Mouse (Mus musculus) ES-E14 (cell line): ENCODE measurements around the gene Nlrp4c. TPM values are rescaled to one million over a fixed set of nuclear protein-coding genes. Genes with fewer than 3 reads are reported as not detected.

Experiments
- DNase-seq: peaks from one replicate; pipeline ENCODE4 v3.0.0-alpha.2; 2013; ENCODE audit warnings: low read depth, low spot score
- H3K27ac ChIP-seq: 2 replicates; pipeline ENCODE4 v1.5.1; 2012; ENCODE audit warnings: low read depth, mild to moderate bottlenecking, low read length, moderate library complexity, mixed read lengths; ENCODE audit not compliant: poor library complexity, insufficient read depth, severe bottlenecking
- H3K36me3 ChIP-seq: 2 replicates; pipeline ENCODE4 v1.6.1; 2012; ENCODE audit warnings: mild to moderate bottlenecking, low read length, moderate library complexity, mixed read lengths; ENCODE audit not compliant: control insufficient read depth, poor library complexity, insufficient read depth, severe bottlenecking
- H3K4me1 ChIP-seq, 2 experiments: fragments of 150-350 bp in 1 of 2; sonication (generic) in 1 of 2; 2 replicates each; pipeline ENCODE4 v1.6.1; 2012; ENCODE audit warnings: low read length in 2 of 2, mild to moderate bottlenecking in 1 of 2, mixed read lengths in 1 of 2; ENCODE audit not compliant: control insufficient read depth in 2 of 2, insufficient read depth in 2 of 2, poor library complexity in 1 of 2
- H3K4me3 ChIP-seq, 2 experiments: fragments of 150-350 bp in 1 of 2; sonication (generic) in 1 of 2; 2 replicates each; pipeline ENCODE4 v1.5.1; 2012; ENCODE audit warnings: low read length in 2 of 2, low read depth in 1 of 2, mild to moderate bottlenecking in 1 of 2, mixed read lengths in 1 of 2; ENCODE audit not compliant: insufficient read depth in 1 of 2, poor library complexity in 1 of 2, severe bottlenecking in 1 of 2
- H3K9ac ChIP-seq: 2 replicates; pipeline ENCODE4 v1.6.1; 2012; ENCODE audit warnings: low read depth, mild to moderate bottlenecking, low read length, mixed read lengths; ENCODE audit not compliant: poor library complexity, insufficient read depth, severe bottlenecking
- H3K9me3 ChIP-seq: fragments of 150-350 bp; sonication (generic); 2 replicates; pipeline ENCODE4 v1.6.1; 2012; ENCODE audit warnings: low read depth, mild to moderate bottlenecking, low read length; ENCODE audit not compliant: control insufficient read depth, insufficient read depth
- CHD2 ChIP-seq: IDR thresholded peaks from 2 replicates; pipeline ENCODE4 v1.6.1; 2014; ENCODE audit warnings: mild to moderate bottlenecking, low read depth, low read length, inconsistent platforms
- HCFC1 ChIP-seq: IDR thresholded peaks from 2 replicates; pipeline ENCODE4 v1.6.1; 2012; ENCODE audit warnings: low read length, inconsistent platforms, borderline replicate concordance; ENCODE audit not compliant: insufficient read depth
- MAFK ChIP-seq: IDR thresholded peaks from 2 replicates; pipeline ENCODE4 v1.6.1; 2014; ENCODE audit warnings: mild to moderate bottlenecking, low read depth, low read length, inconsistent platforms; ENCODE audit not compliant: insufficient read depth
- ZC3H11A ChIP-seq: IDR thresholded peaks from 2 replicates; pipeline ENCODE4 v1.6.1; 2012; ENCODE audit warnings: low read depth, mild to moderate bottlenecking, inconsistent platforms, low read length, borderline replicate concordance
- ZNF384 ChIP-seq: IDR thresholded peaks from 2 replicates; pipeline ENCODE4 v1.6.1; 2012; ENCODE audit warnings: low read depth, low read length, inconsistent platforms
- in situ Hi-C, 2 experiments: fragments of 600-800 bp; cut with MboI; formaldehyde crosslinking; loops; one replicate each; pipeline ENCODE4 v1.15.1; 2025; ENCODE audit warnings: low sequenced_read_pairs in 2 of 2, inconsistent platforms in 1 of 2; ENCODE audit not compliant: unreplicated experiment in 2 of 2
- total RNA-seq: library from RNA; depleted of rRNA; stranded (reverse); fragments of 300-350 nt; gene quantifications from 2 replicates; pipeline ENCODE4 v1.2.3, GENCODE M21; 2012

The Nlrp4c gene
- total RNA-seq, 1 experiment, result 5.5 TPM

- Histone ChIP-seq H3K27ac (no peak overlapping the region), H3K36me3 (no peaks in the 10 kb centered on the region), H3K9ac (no peak overlapping the region), H3K4me1 (no peaks in the 10 kb centered on the region), H3K9me3 (no peaks in the 10 kb centered on the region), H3K4me3 (no peak overlapping the region)
- in situ Hi-C loops, result loop anchor here in 1 of 2 experiments (10.0 kb wide), 1 partner anchor 68 kb away; the partner anchor contains the start of gene Galp
- peak; percentile 69 for DNase-seq
- TF ChIP-seq ZC3H11A (peak; percentile 62; the same call in 1 of the 2 replicates), ZNF384 (no peak), CHD2 (no peak)
Measured at GRCm38 (mm10) chr7:6126690-6127448, 81.9 kb downstream of the Nlrp4c start.

- DNase-seq, result no peak
- Histone ChIP-seq H3K36me3 (peaks cover 3% of the 10 kb centered on the region; the same call in 1 of the 2 replicates), H3K9me3 (no peaks in the 10 kb centered on the region), H3K4me1 (no peaks in the 10 kb centered on the region), H3K9ac (no peak overlapping the region), H3K4me3 (no peak overlapping the region), H3K27ac (no peak overlapping the region)
- in situ Hi-C loops, result no loop called here
- no peak for TF ChIP-seq CHD2
- no peak for TF ChIP-seq HCFC1
- TF ChIP-seq ZNF384, result no peak
- no peak for TF ChIP-seq MAFK
- no peak for TF ChIP-seq ZC3H11A
Measured at GRCm38 (mm10) chr7:6130346-6130745, 85.4 kb downstream of the Nlrp4c start.

GRCm38 (mm10) chr7:6132646-6133045, 87.7 kb downstream of the Nlrp4c start:
- H3K9ac ChIP-seq, result 0 out of 2 replicates have a peak overlapping the region, but pooled peaks have one; percentile 54
- peaks cover 3% of the 10 kb centered on the region; the same call in 1 of the 2 replicates for H3K36me3 ChIP-seq
- no peaks in the 10 kb centered on the region for H3K9me3 ChIP-seq
- in situ Hi-C loops, result no loop called here
- TF ChIP-seq ZC3H11A, result no peak
- no peak for TF ChIP-seq ZNF384
- no peak for TF ChIP-seq HCFC1
- no peak for TF ChIP-seq CHD2
- no peak for TF ChIP-seq MAFK
- no peak for DNase-seq
- no peak overlapping the region for H3K27ac ChIP-seq
- no peaks in the 10 kb centered on the region for H3K4me1 ChIP-seq
- peak overlapping the region; percentile 54 to 68; a peak in 3 of 4 replicates for H3K4me3 ChIP-seq

- Histone ChIP-seq H3K4me1 (no peaks in the 10 kb centered on the region), H3K27ac (no peak overlapping the region), H3K9ac (no peak overlapping the region), H3K36me3 (peaks cover 3% of the 10 kb centered on the region; the same call in 1 of the 2 replicates), H3K4me3 (no peak overlapping the region), H3K9me3 (no peaks in the 10 kb centered on the region)
- no peak for DNase-seq
- in situ Hi-C loops, result no loop called here
- no peak for TF ChIP-seq CHD2
- TF ChIP-seq HCFC1, result no peak
- TF ChIP-seq ZNF384, result no peak
- TF ChIP-seq ZC3H11A, result no peak
- no peak for TF ChIP-seq MAFK
Measured at GRCm38 (mm10) chr7:6136497-6136896, 91.5 kb downstream of the Nlrp4c start.
